Mouse (Mus musculus): ENCODE data around the gene Ccdc33.

Gene Ccdc33

GRCm38 (mm10) chr9:58014393-58015160 is 104.0 kb downstream of the Ccdc33 start:
- no peak for DNase-seq (ENCODE audit: low read depth in 1 of 2, low spot score in 2 of 2)

- DNase-seq (ENCODE audit: low read depth in 1 of 2, low spot score in 2 of 2) = no peak
Measured at GRCm38 (mm10) chr9:58012935-58013334, 105.7 kb downstream of the Ccdc33 start.

- DNase-seq (ENCODE audit: low read depth in 1 of 2, low spot score in 2 of 2) = no peak
Measured at GRCm38 (mm10) chr9:58012486-58012885, 106.1 kb downstream of the Ccdc33 start.

- DNase-seq (ENCODE audit: low read depth in 1 of 2, low spot score in 2 of 2) = no peak
Measured at GRCm38 (mm10) chr9:58011552-58011951, 107.1 kb downstream of the Ccdc33 start.

- no peak for DNase-seq (ENCODE audit: low read depth in 1 of 2, low spot score in 2 of 2)
Measured at GRCm38 (mm10) chr9:58011027-58011426, 107.6 kb downstream of the Ccdc33 start.

- no peak for DNase-seq (ENCODE audit: low read depth in 1 of 2, low spot score in 2 of 2)
Measured at GRCm38 (mm10) chr9:58009588-58009987, 109.0 kb downstream of the Ccdc33 start.

- no peak for DNase-seq (ENCODE audit: low read depth in 1 of 2, low spot score in 2 of 2)
Measured at GRCm38 (mm10) chr9:58009015-58009362, 109.6 kb downstream of the Ccdc33 start.

- no peak for DNase-seq (ENCODE audit: low read depth in 1 of 2, low spot score in 2 of 2)
Measured at GRCm38 (mm10) chr9:58008336-58009014, 110.1 kb downstream of the Ccdc33 start.

- DNase-seq (ENCODE audit: low read depth in 1 of 2, low spot score in 2 of 2) = no peak
Measured at GRCm38 (mm10) chr9:58005753-58006461, 112.7 kb downstream of the Ccdc33 start, which contains the start of gene Cyp11a1. TSS of gene Cyp11a1 (plus strand) at chr9:58006411.

- no peak for DNase-seq (ENCODE audit: low read depth in 1 of 2, low spot score in 2 of 2)
Measured at GRCm38 (mm10) chr9:58003272-58003671, 115.4 kb downstream of the Ccdc33 start.

GRCm38 (mm10) chr9:57999676-58000075 is 118.9 kb downstream of the Ccdc33 start:
- DNase-seq (ENCODE audit: low read depth in 1 of 2, low spot score in 2 of 2) = no peak

- no peak for DNase-seq (ENCODE audit: low read depth in 1 of 2, low spot score in 2 of 2)
Measured at GRCm38 (mm10) chr9:57998685-57999084, 119.9 kb downstream of the Ccdc33 start.

GRCm38 (mm10) chr9:57998032-57998659 is 120.5 kb downstream of the Ccdc33 start:
- no peak for DNase-seq (ENCODE audit: low read depth in 1 of 2, low spot score in 2 of 2)

GRCm38 (mm10) chr9:57997511-57998031 is 121.1 kb downstream of the Ccdc33 start:
- no peak for DNase-seq (ENCODE audit: low read depth in 1 of 2, low spot score in 2 of 2)

- DNase-seq (ENCODE audit: low read depth in 1 of 2, low spot score in 2 of 2) = no peak
Measured at GRCm38 (mm10) chr9:57995282-57995681, 123.3 kb downstream of the Ccdc33 start.

- no peak for DNase-seq (ENCODE audit: low read depth in 1 of 2, low spot score in 2 of 2)
Measured at GRCm38 (mm10) chr9:57992781-57993591, 125.6 kb downstream of the Ccdc33 start.

GRCm38 (mm10) chr9:57992060-57992459 is 126.6 kb downstream of the Ccdc33 start:
- no peak for DNase-seq (ENCODE audit: low read depth in 1 of 2, low spot score in 2 of 2)

- DNase-seq (ENCODE audit: low read depth in 1 of 2, low spot score in 2 of 2) = no peak
Measured at GRCm38 (mm10) chr9:57990438-57991110, 128.0 kb downstream of the Ccdc33 start.

- no peak for DNase-seq (ENCODE audit: low read depth in 1 of 2, low spot score in 2 of 2)
Measured at GRCm38 (mm10) chr9:57989309-57989708, 129.3 kb downstream of the Ccdc33 start.

- DNase-seq (ENCODE audit: low read depth in 1 of 2, low spot score in 2 of 2) = no peak
Measured at GRCm38 (mm10) chr9:57988098-57988497, 130.5 kb downstream of the Ccdc33 start.

Data from monocyte, adult 2 months (primary cell).